Mouse (Mus musculus): ENCODE results near the gene Mamld1.
A peak's percentile ranks its signal among the peaks of the same experiment; 100 is the strongest.

Mamld1 gene

DNA sequence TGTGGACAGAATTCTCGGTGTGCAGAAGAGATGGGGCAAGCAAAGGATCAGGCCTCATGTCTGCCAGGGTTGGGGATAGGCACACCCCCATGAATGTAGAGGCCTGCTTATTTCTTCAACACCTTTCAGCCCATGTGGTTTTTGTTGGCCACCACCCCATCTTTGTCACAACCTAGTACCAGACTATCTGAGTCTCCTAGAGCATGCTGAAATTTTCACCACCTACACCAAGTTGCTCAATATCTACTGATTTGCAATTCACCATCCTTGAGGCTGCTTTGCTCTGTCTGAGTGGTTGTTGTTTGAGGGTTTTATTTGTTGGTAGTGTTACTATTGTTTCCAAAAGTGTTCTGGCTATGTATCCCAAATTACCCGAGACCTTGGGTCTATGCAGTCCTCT, 91.3 kb downstream of the Mamld1 start:
- DNase-seq (ENCODE audit: low spot score) = no peak

DNA sequence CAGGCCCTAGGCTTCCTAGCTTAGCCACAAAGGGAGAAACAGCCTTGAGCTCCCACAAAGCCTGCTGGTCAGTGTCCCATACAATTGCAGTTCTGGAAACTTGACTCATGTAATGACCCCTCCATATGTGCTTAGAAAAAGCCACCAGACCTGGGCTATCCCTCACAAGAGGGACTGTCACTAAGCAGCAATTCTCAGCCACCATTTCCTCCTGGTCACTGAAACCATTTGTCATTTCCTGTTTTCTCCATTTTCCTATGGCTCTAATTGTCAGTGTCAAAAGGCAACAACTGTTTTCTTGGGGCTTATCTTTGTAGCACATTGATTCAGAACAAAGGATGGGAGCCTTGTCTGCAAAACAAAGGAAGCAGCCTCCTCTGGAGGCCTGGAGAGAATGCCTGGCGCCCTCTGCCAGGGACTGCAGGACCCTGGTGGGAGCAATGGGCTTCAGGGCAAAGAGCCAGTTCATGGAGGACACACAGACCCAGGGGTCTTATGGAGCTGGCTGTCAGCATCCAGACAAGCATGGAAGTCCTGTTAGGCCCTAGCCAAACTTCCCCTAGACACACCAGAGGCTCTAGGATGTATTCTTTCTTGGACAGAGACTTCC, 99.5 kb downstream of the Mamld1 start:
- no peak for DNase-seq (ENCODE audit: low spot score)

DNA sequence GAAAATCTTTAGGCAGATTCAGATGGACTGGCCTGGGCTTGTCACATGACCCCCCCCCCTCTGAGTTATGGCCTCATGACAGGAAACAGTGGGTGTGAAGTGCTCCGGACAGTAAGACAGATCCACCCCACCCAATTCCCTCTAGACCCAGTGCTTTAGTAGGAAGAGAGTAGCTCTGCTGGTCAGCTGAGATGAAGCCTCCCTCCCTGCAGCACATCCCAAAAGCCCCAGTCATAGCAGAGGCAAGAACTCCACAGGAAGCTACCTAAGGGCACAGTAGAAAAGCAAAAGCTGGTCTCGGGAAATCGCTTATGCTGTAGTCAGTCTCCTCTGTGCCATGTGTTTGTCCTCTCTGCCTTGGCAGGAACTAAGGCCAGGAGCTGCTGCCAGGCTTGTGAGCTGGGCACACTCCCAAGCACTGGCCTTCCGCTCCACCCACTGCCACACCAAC, 100.5 kb downstream of the Mamld1 start:
- DNase-seq (ENCODE audit: low spot score) = peak; percentile 24

DNA sequence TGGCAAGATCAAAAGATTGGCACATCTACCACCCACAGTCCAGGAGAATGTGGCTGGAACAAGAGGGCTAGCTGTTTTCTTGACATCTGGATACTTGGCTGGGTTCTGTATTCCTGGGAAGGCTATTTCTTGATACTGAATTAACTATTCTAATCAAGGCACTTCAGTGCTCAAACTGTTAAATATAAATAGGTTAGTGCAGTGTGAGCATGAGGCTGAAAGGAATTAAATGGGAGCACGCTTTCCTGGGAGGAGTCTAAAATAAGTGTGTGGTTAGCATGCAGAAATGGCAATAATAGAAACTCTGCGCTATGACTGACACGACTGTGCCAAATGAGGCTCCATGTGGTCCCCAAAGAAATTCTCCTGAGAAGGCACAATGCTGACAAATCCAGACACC, 131.5 kb downstream of the Mamld1 start:
- no peak for DNase-seq (ENCODE audit: low spot score)

DNA sequence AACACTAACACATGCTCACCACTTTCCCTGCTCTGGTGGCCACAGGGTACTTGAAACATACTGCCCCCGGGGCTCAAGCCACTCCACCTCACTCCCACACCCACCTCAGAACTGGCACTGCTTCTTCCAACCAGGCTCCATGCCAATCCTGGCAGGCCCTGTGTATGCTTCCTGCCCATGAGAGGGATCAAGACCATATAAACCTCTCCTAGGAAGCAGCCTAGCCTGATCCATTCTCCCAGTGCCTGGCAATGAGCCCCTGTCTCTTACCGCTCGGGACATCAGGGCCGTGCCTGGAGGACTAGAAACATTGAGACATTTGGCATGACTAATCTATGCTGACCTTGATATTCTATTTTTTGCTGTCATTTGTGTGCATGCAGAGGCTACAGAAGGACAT, 133.6 kb downstream of the Mamld1 start:
- no peak for DNase-seq (ENCODE audit: low spot score)

DNA sequence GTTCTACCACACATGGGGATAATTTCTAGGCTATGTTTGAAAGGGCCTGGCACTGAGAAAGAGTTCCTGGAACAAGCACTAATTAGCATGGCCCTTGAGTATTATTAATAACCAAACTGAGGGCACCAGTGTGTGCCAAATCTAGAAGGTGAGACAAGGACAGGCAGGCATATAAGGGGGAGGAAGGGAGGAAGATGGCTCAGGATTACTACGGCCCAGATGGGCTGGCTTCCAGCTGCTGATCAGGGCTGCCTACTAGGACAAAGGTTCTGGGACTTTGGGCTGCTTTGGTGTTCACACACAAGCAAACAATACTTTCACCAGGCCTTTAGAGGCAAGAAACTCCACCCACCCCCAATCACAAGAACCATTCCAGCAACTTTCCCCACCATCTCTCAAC, 136.3 kb downstream of the Mamld1 start:
- DNase-seq (ENCODE audit: low spot score) = no peak

DNA sequence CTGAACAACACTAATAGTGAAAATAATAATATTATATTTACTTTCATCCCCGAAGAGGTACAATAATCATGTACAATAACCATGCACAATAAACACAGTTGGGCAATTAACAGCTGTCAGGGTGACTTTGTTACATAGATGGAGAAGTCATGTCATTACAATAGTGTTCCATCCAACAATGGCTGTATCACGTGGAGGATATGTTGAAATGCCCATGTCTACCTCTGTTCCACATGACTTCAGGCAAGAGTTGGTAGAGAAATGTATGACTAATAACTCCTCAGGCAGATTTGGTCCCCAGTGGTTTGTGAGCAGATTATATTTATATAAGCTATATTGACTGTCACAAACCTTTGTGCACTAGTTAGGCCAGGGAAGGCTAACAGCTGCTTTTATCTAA, 154.7 kb downstream of the Mamld1 start:
- DNase-seq (ENCODE audit: low spot score) = no peak
